Mouse (Mus musculus) G1E (cell line): ENCODE data around the gene Srd5a1. TPM values are rescaled to one million over a fixed set of nuclear protein-coding genes. Genes with fewer than 3 reads are reported as not detected.
"Not testable (repeated sequence)": the region's sequence is repeated elsewhere in the genome, so short reads cannot be mapped to it uniquely, and the experiment has no call there.

Experiments
- ATAC-seq: 2 replicates; pipeline ENCODE4 v1.8.0; 2016; ENCODE audit warnings: mild to moderate bottlenecking; ENCODE audit not compliant: insufficient number of reproducible peaks, poor library complexity, low FRiP score, severe bottlenecking; ENCODE audit errors: extremely low read depth
- DNase-seq: peaks from one replicate; pipeline ENCODE4 v3.0.0; 2012; ENCODE audit warnings: low spot score
- H3K27me3 ChIP-seq: 2 replicates; pipeline ENCODE4 v1.6.1; 2012; ENCODE audit warnings: mild to moderate bottlenecking, low read length, inconsistent platforms; ENCODE audit not compliant: insufficient read depth
- H3K36me3 ChIP-seq: replicated peaks from 2 replicates; pipeline ENCODE3; 2012; ENCODE audit warnings: mild to moderate bottlenecking, inconsistent platforms
- H3K4me1 ChIP-seq: 2 replicates; pipeline ENCODE4 v1.6.1; 2012; ENCODE audit warnings: low read depth, low read length, inconsistent platforms, mixed read lengths; ENCODE audit not compliant: insufficient read depth
- H3K4me3 ChIP-seq: 2 replicates; pipeline ENCODE4 v1.5.1; 2012; ENCODE audit warnings: low read depth, mild to moderate bottlenecking, inconsistent platforms, low read length, moderate library complexity, mixed read lengths
- H3K9me3 ChIP-seq: replicated peaks from 2 replicates; pipeline ENCODE4 v1.6.1; 2012; ENCODE audit warnings: inconsistent platforms
- CTCF ChIP-seq: IDR thresholded peaks from 2 replicates; pipeline ENCODE4 v1.5.1; 2012; ENCODE audit warnings: low read depth, low read length, inconsistent platforms, mixed read lengths
- GATA1 ChIP-seq: IDR thresholded peaks from 2 replicates; pipeline ENCODE4 v1.6.1; 2012; ENCODE audit warnings: borderline replicate concordance, low read length, inconsistent platforms, mixed read lengths
- GATA2 ChIP-seq: IDR thresholded peaks from 2 replicates; pipeline ENCODE4 v1.6.1; 2012; ENCODE audit warnings: low read depth, low read length, inconsistent platforms, borderline replicate concordance
- POLR2AphosphoS5 ChIP-seq: IDR thresholded peaks from 2 replicates; pipeline ENCODE4 v1.6.1; 2012; ENCODE audit warnings: low read depth, low read length, inconsistent platforms; ENCODE audit not compliant: insufficient replicate concordance
- TAL1 ChIP-seq: conservative IDR thresholded peaks from 2 replicates; pipeline ENCODE4 v1.6.1; 2012; ENCODE audit warnings: low read depth, low read length, inconsistent platforms, mixed read lengths
- polyA plus RNA-seq: library from polyadenylated mRNA; stranded (reverse); fragments of >175 nt; gene quantifications from 2 replicates; pipeline ENCODE4 v1.2.3, GENCODE M21; 2012
- total RNA-seq, 2 experiments: library from RNA; stranded (forward) in 1 of 2; stranded (reverse) in 1 of 2; fragments of 200-1000 nt in 1 of 2; fragments of >200 nt in 1 of 2; fragmentation: Nextera tagmentation in 1 of 2; gene quantifications; 2 replicates each; pipeline ENCODE4 v1.2.3; 2014 to 2017

Gene Srd5a1
- total and polyA plus RNA-seq, 3 experiments = 3.8 to 7.1 (median 6.8) TPM

- H3K9me3 ChIP-seq = no peaks in the 10 kb centered on the region
- H3K4me1 ChIP-seq = peaks cover 39% of the 10 kb centered on the region
- DNase-seq (no peak), ATAC-seq (no peak)
- no peak overlapping the region for H3K4me3 ChIP-seq
- H3K27me3 ChIP-seq = no peaks in the 10 kb centered on the region
- H3K36me3 ChIP-seq = peaks cover 98% of the 10 kb centered on the region
- TF ChIP-seq GATA2 (no peak), TAL1 (no peak), GATA1 (no peak), POLR2AphosphoS5 (no peak)
Measured at GRCm38 (mm10) chr13:69637657-69638056, 26.4 kb upstream of the Srd5a1 start.

GRCm38 (mm10) chr13:69636816-69637215, 25.6 kb upstream of the Srd5a1 start:
- H3K4me3 ChIP-seq = no peak overlapping the region
- H3K36me3 ChIP-seq = peaks cover 99% of the 10 kb centered on the region

DNA sequence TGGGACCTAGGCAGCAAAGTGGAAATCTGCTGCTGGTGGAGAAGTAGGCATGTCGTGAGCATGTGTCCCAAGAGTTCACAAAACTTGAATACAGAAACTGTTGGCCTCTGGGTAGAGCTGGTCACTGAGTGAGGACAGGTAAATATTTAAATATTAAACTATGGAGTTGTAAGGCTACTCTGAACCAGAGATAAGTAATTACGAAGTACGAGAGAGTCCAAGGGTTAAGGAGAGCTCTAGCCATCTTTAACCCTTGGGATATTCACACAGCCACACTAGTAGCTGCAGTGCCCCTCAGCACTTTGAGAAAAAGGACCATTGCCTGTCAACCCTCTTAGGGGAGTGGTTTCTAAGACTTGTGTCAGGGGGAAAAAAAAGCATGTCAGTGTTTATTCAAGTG, 25.1 kb upstream of the Srd5a1 start:
- ATAC-seq = no peak
- peaks cover 44% of the 10 kb centered on the region for H3K4me1 ChIP-seq
- no peak for DNase-seq
- no peak for TF ChIP-seq TAL1
- TF ChIP-seq CTCF = no peak
- H3K4me3 ChIP-seq = no peak overlapping the region
- H3K36me3 ChIP-seq = peaks cover 99% of the 10 kb centered on the region
- no peaks in the 10 kb centered on the region for H3K27me3 ChIP-seq
- H3K9me3 ChIP-seq = no peaks in the 10 kb centered on the region

More at GRCm38 (mm10) chr13:69636816-69637215, 25.6 kb upstream of the Srd5a1 start:
- Histone ChIP-seq H3K9me3 (no peaks in the 10 kb centered on the region), H3K27me3 (no peaks in the 10 kb centered on the region), H3K4me1 (peaks cover 40% of the 10 kb centered on the region)
- TF ChIP-seq POLR2AphosphoS5 (no peak), GATA1 (no peak)
- ATAC-seq = no peak
- no peak for DNase-seq

GRCm38 (mm10) chr13:69635836-69636235, 24.6 kb upstream of the Srd5a1 start:
- not testable (repeated sequence) for H3K9me3 ChIP-seq, ATAC-seq, H3K4me3 ChIP-seq, H3K27me3 ChIP-seq, DNase-seq
- Histone ChIP-seq H3K36me3 (peaks cover 99% of the 10 kb centered on the region), H3K4me1 (peaks cover 45% of the 10 kb centered on the region)

GRCm38 (mm10) chr13:69633988-69634387, 22.7 kb upstream of the Srd5a1 start:
- no peak for TF ChIP-seq GATA2
- TF ChIP-seq TAL1 = no peak
- no peak for TF ChIP-seq POLR2AphosphoS5
- no peak for TF ChIP-seq GATA1
- TF ChIP-seq CTCF = no peak
- ATAC-seq = peak; percentile 76
- Histone ChIP-seq H3K27me3 (no peaks in the 10 kb centered on the region), H3K4me3 (no peak overlapping the region), H3K9me3 (no peaks in the 10 kb centered on the region), H3K4me1 (peaks cover 48% of the 10 kb centered on the region), H3K36me3 (peaks cover 99% of the 10 kb centered on the region)
- peak; percentile 22 for DNase-seq

DNA sequence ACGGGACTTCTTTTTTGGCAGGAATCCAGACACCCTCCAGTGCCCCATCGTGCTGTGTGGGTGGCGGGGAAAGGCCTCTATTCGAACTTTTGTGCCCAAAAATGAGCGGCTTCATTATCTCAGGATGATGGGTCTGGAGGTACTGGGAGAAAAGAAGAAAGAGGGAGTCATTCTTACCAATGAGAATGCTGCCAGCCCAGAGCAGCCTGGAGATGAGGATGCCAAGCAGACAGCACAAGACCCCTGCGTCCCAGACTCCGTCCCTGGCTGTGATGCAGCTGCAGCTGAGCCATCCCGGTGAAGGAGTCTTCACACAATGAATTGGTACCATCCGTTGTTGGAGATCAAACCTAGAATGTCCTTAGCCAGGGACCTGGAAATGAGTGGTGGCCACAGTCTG, 22.3 kb upstream of the Srd5a1 start:
- no peak for ATAC-seq
- H3K36me3 ChIP-seq = peaks cover 100% of the 10 kb centered on the region
- TF ChIP-seq CTCF (no peak), TAL1 (no peak), GATA1 (no peak), GATA2 (no peak), POLR2AphosphoS5 (no peak)

GRCm38 (mm10) chr13:69631659-69632058, 20.4 kb upstream of the Srd5a1 start:
- peaks cover 100% of the 10 kb centered on the region for H3K36me3 ChIP-seq
- ATAC-seq = no peak
- TF ChIP-seq POLR2AphosphoS5 (no peak), CTCF (no peak), GATA1 (no peak), GATA2 (no peak), TAL1 (no peak)

More for the DNA sequence above, 22.3 kb upstream of the Srd5a1 start:
- no peak for DNase-seq
- Histone ChIP-seq H3K4me1 (peaks cover 48% of the 10 kb centered on the region), H3K27me3 (no peaks in the 10 kb centered on the region), H3K9me3 (no peaks in the 10 kb centered on the region), H3K4me3 (no peak overlapping the region)

More at GRCm38 (mm10) chr13:69631659-69632058, 20.4 kb upstream of the Srd5a1 start:
- peaks cover 59% of the 10 kb centered on the region for H3K4me1 ChIP-seq
- no peaks in the 10 kb centered on the region for H3K9me3 ChIP-seq
- DNase-seq = no peak
- no peaks in the 10 kb centered on the region for H3K27me3 ChIP-seq
- H3K4me3 ChIP-seq = no peak overlapping the region
